Mouse (Mus musculus) midbrain, embryonic 14.5 days (tissue): ENCODE data around the gene Ogfod3. TPM values are rescaled to one million over a fixed set of nuclear protein-coding genes. Genes with fewer than 3 reads are reported as not detected.
A peak's percentile ranks its signal among the peaks of the same experiment; 100 is the strongest.

Experiments used
- ATAC-seq: fragments of 200-750 bp; cut with Nextera tagmentation; 2 replicates; pipeline ENCODE4 v1.8.0; 2017; ENCODE audit warnings: moderate number of reproducible peaks, moderate library complexity; ENCODE audit not compliant: low FRiP score, low TSS enrichment
- DNase-seq: peaks from one replicate; pipeline ENCODE4 v3.0.0-alpha.2; 2015
- H3K27ac ChIP-seq: fragments of 300-500 bp; sonication (generic); replicated peaks from 2 replicates; pipeline ENCODE4 v1.5.1; 2014; ENCODE audit warnings: mild to moderate bottlenecking, low read depth, low read length, moderate library complexity
- H3K27me3 ChIP-seq: fragments of 300-500 bp; sonication (generic); 2 replicates; pipeline ENCODE4 v1.6.1; 2014; ENCODE audit warnings: low read length, control low read depth, mixed read lengths; ENCODE audit not compliant: control insufficient read depth, insufficient read depth
- H3K36me3 ChIP-seq: fragments of 300-500 bp; sonication (generic); 2 replicates; pipeline ENCODE4 v1.6.1; 2014; ENCODE audit warnings: low read length, control low read depth; ENCODE audit not compliant: control insufficient read depth, insufficient read depth
- H3K4me1 ChIP-seq: fragments of 300-500 bp; sonication (generic); 2 replicates; pipeline ENCODE4 v1.6.1; 2014; ENCODE audit warnings: mild to moderate bottlenecking, antibody characterized with exemption, low read length, control low read depth; ENCODE audit not compliant: control insufficient read depth, insufficient read depth
- H3K4me2 ChIP-seq: fragments of 300-500 bp; sonication (generic); 2 replicates; pipeline ENCODE4 v1.6.1; 2014; ENCODE audit warnings: mild to moderate bottlenecking, low read length, moderate library complexity
- H3K4me3 ChIP-seq: fragments of 300-500 bp; sonication (generic); replicated peaks from 2 replicates; pipeline ENCODE4 v1.5.1; 2014; ENCODE audit warnings: low read depth, low read length
- H3K9ac ChIP-seq: fragments of 300-500 bp; sonication (generic); replicated peaks from 2 replicates; pipeline ENCODE4 v1.6.1; 2014; ENCODE audit warnings: mild to moderate bottlenecking, low read length, moderate library complexity
- H3K9me3 ChIP-seq: fragments of 300-500 bp; sonication (generic); 2 replicates; pipeline ENCODE4 v1.6.1; 2016; ENCODE audit warnings: low read length, control low read depth, mixed read lengths; ENCODE audit not compliant: control insufficient read depth
- whole genome bisulfite sequencing: fragments of 180-500 bp; shearing (Covaris S2); extraction: QIAGEN DNeasy Blood & Tissue Kit; methylation state at CpG from one replicate; pipeline ENCODE4 v1.1.7; 2014; 5-methylcytosine and 5-hydroxymethylcytosine counted together
- polyA plus RNA-seq: library from polyadenylated mRNA; unstranded; fragments of >200 nt; fragmentation: Nextera tagmentation; extraction: Ambion mirVana; gene quantifications from 2 replicates; pipeline ENCODE4 v1.2.1, GENCODE M21; 2014

Ogfod3 gene
- polyA plus RNA-seq, 1 experiment from 2014 or later, result 24.7 TPM

DNA sequence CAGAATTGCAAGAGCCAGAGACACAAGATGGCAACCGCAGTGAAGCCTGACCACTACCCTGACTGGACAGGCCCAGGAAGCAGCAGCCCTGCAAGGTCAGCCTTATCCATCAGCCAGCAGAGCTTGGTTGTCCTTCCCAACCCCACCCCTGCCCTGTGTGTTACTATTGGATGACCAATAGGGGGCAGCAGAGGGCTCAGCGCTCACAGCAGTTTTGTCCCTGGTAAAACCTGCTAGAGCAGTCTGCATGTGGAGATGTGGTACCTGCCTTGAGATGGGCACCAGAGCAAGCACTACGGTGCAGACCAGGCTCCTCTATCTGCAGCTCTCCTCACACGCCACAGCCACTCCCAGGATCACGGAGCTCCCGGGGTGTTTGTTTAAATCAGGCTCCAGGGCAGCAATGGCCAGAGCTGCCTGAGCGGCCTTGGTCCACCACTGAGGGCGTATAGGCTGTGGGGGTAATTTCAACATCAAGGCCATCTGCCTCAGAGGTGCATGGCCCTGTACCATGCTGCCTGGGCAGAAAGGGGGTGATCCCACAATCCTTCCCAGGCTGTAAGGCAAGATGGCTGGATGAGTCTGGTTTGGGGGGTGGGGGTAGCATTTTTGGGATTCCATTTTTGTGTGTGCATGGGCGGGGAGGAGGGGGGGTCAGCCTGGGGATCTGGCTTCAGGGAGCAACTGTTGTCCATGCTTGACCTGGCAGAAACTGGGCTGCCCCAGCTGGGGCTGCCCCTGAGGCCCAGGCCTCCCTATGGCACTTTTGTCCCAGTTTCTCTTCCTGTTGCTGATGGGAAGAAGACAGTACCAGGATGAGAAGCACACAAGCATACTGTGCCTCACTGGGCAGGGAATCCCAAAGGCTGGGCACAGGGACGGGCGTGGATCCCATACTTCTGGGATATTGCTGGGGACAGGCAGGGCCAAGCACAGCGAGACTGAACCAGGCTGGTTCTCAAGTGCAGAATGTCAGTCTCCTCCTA is 27.9 kb downstream of the Ogfod3 start:
- no peaks in the 10 kb centered on the region for H3K9me3 ChIP-seq
- H3K4me2 ChIP-seq, result no peak overlapping the region
- no peak overlapping the region for H3K4me3 ChIP-seq
- no peak overlapping the region for H3K9ac ChIP-seq
- no peaks in the 10 kb centered on the region for H3K27me3 ChIP-seq
- peaks cover 4% of the 10 kb centered on the region; the same call in 1 of the 2 replicates for H3K36me3 ChIP-seq
- WGBS, result 59% methylated on average over 12 of the region's 12 CpGs
- H3K4me1 ChIP-seq, result peaks cover 8% of the 10 kb centered on the region; the same call in 1 of the 2 replicates
- ATAC-seq, result no peak
- peak; percentile 65 for DNase-seq
- H3K27ac ChIP-seq, result no peak overlapping the region

DNA sequence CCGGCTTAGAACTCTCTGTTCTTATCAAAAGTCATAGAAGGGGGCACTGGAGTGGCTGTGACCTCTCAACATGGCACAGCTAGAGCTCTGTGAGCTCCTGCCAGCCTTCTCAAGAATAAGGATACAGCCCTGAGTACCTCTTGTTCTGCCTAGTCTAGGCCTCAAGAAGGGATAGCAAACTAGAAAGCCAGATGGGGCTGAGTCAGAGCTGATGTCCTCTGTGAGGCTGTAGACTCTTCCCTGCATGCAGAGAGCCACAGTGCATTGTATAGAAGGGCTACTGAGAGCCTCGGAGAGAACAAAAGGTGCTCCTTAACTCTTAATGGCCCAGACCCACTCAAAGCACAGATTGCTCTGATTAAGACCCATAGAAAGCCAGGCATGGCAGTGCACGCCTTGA is 30.3 kb downstream of the Ogfod3 start:
- H3K4me2 ChIP-seq, result no peak overlapping the region
- no peak overlapping the region for H3K4me3 ChIP-seq
- peaks cover 8% of the 10 kb centered on the region; the same call in 1 of the 2 replicates for H3K4me1 ChIP-seq
- ATAC-seq, result no peak
- no peaks in the 10 kb centered on the region for H3K36me3 ChIP-seq
- no peak for DNase-seq
- H3K27ac ChIP-seq, result no peak overlapping the region
- no peak overlapping the region for H3K9ac ChIP-seq
- 44% methylated on average over 3 of the region's 3 CpGs for WGBS
- no peaks in the 10 kb centered on the region for H3K9me3 ChIP-seq
- no peaks in the 10 kb centered on the region for H3K27me3 ChIP-seq

DNA sequence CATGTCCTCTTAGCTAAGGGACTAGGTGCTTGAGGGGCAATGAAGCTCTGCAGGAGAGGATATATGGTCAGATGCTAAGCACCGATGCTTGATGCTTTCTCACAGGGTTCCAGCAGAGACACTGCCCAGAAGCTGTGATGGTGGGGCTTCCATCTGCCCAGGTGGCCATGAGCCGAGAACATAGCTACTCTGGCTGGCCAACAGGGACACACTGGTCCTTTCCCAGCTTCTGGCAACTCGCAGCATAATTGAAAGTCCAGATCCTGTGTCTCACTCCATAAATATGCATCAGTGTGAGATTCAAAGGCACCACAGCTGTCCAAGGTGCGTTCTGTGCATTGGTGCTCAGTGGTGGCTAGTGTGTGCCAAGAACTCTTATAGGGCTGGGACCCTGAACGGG is 31.3 kb downstream of the Ogfod3 start:
- DNase-seq, result no peak
- no peak overlapping the region for H3K4me3 ChIP-seq
- H3K27me3 ChIP-seq, result no peaks in the 10 kb centered on the region
- no peak overlapping the region for H3K27ac ChIP-seq
- no peak overlapping the region for H3K9ac ChIP-seq
- ATAC-seq, result no peak
- no peaks in the 10 kb centered on the region for H3K9me3 ChIP-seq
- H3K36me3 ChIP-seq, result no peaks in the 10 kb centered on the region
- H3K4me1 ChIP-seq, result peaks cover 8% of the 10 kb centered on the region; the same call in 1 of the 2 replicates
- H3K4me2 ChIP-seq, result no peak overlapping the region
- 69% methylated on average over 5 of the region's 5 CpGs for WGBS

DNA sequence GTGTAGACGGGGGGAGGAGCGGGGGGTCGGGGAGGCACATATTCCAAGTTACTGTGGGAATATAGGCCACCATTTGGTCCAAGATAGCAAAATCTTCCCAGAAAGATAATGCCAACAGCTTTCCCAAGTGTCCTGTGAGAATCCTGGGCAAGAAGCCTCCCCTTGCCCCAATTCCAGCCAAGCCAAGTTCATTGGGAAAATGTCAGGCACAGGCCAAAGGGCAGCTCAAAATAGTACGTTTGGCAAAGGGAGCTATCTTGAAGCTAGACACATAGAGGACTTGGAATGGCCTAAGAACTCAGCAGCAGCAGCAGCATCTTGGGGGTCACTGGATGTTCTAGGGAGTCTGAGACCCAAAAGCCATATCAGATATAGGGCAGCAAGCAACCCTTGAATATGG is 40.8 kb downstream of the Ogfod3 start:
- Histone ChIP-seq H3K4me1 (no peaks in the 10 kb centered on the region), H3K9ac (no peak overlapping the region), H3K4me2 (no peak overlapping the region), H3K9me3 (no peaks in the 10 kb centered on the region), H3K36me3 (no peaks in the 10 kb centered on the region), H3K27me3 (no peaks in the 10 kb centered on the region; the same call in 1 of the 2 replicates), H3K4me3 (no peak overlapping the region), H3K27ac (no peak overlapping the region)
- DNase-seq (no peak), ATAC-seq (no peak)
- WGBS, result 84% methylated on average over 4 of the region's 4 CpGs

DNA sequence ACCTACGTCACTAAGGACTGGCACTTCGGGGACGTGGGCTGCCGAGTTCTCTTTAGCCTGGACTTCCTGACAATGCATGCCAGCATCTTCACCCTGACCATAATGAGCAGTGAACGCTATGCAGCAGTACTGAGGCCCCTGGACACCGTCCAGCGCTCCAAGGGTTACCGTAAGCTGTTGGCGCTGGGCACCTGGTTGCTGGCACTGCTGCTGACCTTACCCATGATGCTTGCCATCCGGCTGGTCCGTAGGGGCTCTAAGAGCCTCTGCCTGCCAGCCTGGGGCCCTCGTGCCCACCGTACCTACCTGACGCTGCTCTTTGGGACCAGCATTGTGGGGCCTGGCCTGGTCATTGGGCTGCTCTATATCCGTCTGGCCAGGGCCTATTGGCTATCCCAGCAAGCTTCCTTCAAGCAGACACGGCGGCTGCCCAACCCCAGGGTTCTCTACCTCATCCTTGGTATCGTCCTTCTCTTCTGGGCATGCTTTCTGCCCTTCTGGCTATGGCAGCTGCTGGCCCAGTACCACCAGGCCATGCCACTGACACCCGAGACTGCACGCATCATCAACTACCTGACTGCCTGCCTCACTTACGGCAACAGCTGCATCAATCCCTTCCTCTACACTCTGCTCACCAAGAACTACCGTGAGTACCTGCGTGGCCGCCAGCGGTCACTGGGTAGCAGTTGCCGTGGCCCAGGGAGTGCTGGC is 43.7 kb downstream of the Ogfod3 start:
- ATAC-seq (no peak), DNase-seq (no peak)
- Histone ChIP-seq H3K4me2 (no peak overlapping the region), H3K9ac (no peak overlapping the region), H3K36me3 (no peaks in the 10 kb centered on the region), H3K27me3 (peaks cover 21% of the 10 kb centered on the region), H3K9me3 (no peaks in the 10 kb centered on the region), H3K4me3 (no peak overlapping the region), H3K4me1 (peaks cover 5% of the 10 kb centered on the region), H3K27ac (no peak overlapping the region)
- WGBS, result 95% methylated on average over 26 of the region's 26 CpGs

DNA sequence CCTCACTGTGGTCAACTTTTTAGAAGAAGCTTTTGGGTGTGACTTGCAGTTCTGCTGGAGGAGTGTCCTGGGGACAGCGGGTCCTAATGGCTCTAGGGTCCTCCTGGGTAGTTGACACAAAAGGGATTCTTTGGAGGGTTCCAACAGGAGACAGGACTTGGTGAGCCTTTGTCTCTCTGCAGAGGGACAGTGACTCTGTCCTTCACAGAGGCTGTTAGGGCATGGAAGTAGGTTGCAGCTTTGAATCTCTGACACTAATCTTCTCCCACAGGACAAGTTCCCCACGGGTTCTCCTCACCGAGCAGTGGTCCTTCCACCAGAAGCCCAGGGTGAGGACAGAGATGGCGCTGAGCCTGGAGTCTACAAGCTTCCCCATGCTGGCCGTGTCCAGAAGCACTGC is 44.5 kb downstream of the Ogfod3 start, which contains the start of gene Uts2r:
Uts2r (plus strand) TSS at position 301 of the 400 bp plus-strand sequence.
- 89% methylated on average over 5 of the region's 5 CpGs for WGBS
- Histone ChIP-seq H3K27ac (no peak within 1 kb of the TSS), H3K9me3 (no peaks in the 10 kb centered on the region), H3K4me2 (no peak within 1 kb of the TSS), H3K4me1 (peaks cover 5% of the 10 kb centered on the region), H3K9ac (no peak within 1 kb of the TSS), H3K27me3 (peaks cover 27% of the 10 kb centered on the region), H3K36me3 (no peaks in the 10 kb centered on the region), H3K4me3 (no peak within 1 kb of the TSS)
- no peak for ATAC-seq
- no peak for DNase-seq

DNA sequence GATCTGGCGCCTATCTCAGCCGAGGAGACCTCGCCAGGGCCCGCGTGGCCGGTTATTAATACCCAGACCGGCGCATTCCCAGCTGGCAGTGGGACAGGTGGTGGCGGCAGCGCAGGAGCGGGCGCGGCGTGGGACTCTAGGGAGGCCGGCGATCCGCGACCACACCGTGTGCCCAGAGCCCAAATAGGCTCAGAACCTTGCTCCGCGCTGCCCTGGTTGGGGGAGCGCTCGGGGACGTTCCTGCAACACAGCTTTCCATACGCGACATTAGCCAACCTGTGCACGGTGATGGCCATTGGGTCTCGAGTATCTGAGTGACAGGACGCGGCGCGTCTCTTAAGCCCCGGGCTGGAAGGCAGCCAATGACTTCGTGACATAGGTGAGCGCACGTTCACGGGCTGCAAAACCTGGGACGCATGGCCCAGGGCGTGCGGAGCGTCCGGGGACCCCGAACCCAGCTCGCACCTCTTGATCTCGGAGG is 48.1 kb downstream of the Ogfod3 start:
- DNase-seq (peak; percentile 75), ATAC-seq (no peak)
- Histone ChIP-seq H3K27ac (no peak overlapping the region), H3K9ac (peak overlapping the region; percentile 51), H3K4me1 (peaks cover 15% of the 10 kb centered on the region), H3K4me2 (peak overlapping the region; percentile 61), H3K36me3 (no peaks in the 10 kb centered on the region), H3K4me3 (peak overlapping the region; percentile 40), H3K9me3 (no peaks in the 10 kb centered on the region), H3K27me3 (peaks cover 27% of the 10 kb centered on the region)
- WGBS, result under 1% methylated on average over 45 of the region's 45 CpGs

DNA sequence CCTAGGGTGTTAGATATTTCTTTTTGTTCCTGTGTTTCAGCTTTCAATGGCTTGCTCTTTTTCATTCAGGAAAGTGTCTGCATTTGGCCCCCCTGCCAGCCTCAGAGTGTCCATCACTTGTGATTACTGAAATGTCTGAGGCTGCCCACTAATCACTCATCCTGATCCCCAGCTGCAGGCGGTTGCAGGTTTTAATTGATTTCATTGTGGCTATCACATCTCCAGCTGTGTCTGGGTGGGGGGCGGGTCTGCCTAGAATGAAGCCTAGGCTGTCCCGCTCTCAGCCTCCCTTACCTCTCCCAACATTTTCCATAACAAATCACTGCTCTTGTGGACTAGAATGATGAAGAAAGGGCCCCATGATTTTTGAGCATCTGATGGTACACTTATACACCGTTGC is 50.3 kb downstream of the Ogfod3 start:
- no peak overlapping the region for H3K4me2 ChIP-seq
- H3K27me3 ChIP-seq, result peaks cover 27% of the 10 kb centered on the region
- no peaks in the 10 kb centered on the region for H3K9me3 ChIP-seq
- no peaks in the 10 kb centered on the region for H3K36me3 ChIP-seq
- no peak overlapping the region for H3K9ac ChIP-seq
- ATAC-seq (no peak), DNase-seq (peak; percentile 38)
- H3K4me3 ChIP-seq, result no peak overlapping the region
- peaks cover 15% of the 10 kb centered on the region for H3K4me1 ChIP-seq
- H3K27ac ChIP-seq, result no peak overlapping the region
- WGBS, result 12% methylated on average over 4 of the region's 4 CpGs
